Comparison of ENCODE assay signal across 9 mouse cellular contexts in the genomic region with DNA sequence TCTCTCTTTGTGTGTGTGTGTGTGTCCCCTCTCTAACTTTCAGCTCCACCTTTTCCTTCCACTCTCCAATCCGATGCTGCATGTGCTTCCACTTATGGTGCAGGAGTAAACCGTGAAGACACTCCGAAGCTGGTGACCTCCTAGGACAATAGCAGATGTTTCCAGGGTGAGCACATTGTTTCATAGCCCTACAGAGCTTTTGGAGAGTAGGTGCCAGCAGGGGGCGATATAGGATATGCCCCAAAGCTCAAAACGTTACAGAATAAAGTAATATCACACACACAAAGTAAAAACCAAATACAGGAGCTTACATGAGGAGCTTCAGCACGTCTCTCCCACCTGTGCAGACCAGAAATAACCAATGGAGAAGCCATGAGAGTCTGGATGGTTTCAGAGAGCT. TPM values are rescaled to one million over a fixed set of nuclear protein-coding genes. Genes with fewer than 3 reads are reported as not detected.
A peak's percentile ranks its signal among the peaks of the same experiment; 100 is the strongest.
DNase-seq lines count a peak whose midpoint lies in the region; ATAC-seq and TF ChIP-seq lines count a peak whose summit lies in the region.
"Had no signal": no experiment of that assay in that cellular context is flagged by ENCODE, and none has a peak within 500 bp of the region (broad histone marks: within the 10 kb centered on the region; RNA-seq: fewer than 3 reads in every experiment).

No protein-coding gene starts in this region.

- H3K27me3 ChIP-seq in midbrain, embryonic 14.5 days (ENCODE audit: control insufficient read depth, insufficient read depth, low read length), result no peaks in the 10 kb centered on the region
- H3K27me3 ChIP-seq in midbrain, embryonic 15.5 days (replicated peaks), result no peaks in the 10 kb centered on the region
- no peaks in the 10 kb centered on the region for H3K27me3 ChIP-seq in splenic B cell, adult 2 months (ENCODE audit: control insufficient read depth, insufficient read depth, low read length, poor library complexity, severe bottlenecking)

- H3K9me3 ChIP-seq in midbrain, embryonic 14.5 days (ENCODE audit: control insufficient read depth, low read length), result no peaks in the 10 kb centered on the region
- H3K9me3 ChIP-seq in midbrain, embryonic 15.5 days, result no peaks in the 10 kb centered on the region

- ATAC-seq in midbrain, embryonic 14.5 days (ENCODE audit: low FRiP score, low TSS enrichment), result no peak
- no peak for ATAC-seq in midbrain, embryonic 15.5 days (replicated peaks)
- peak; percentile 85 to 86 for ATAC-seq in hematopoietic stem cell, adult 5-6 weeks (replicated peaks in 1 of 2; ENCODE audit: insufficient read depth in 1 of 2, low FRiP score in 2 of 2, low TSS enrichment in 1 of 2, low read depth in 1 of 2, poor library complexity in 2 of 2, severe bottlenecking in 2 of 2)

- no peaks in the 10 kb centered on the region for H3K4me1 ChIP-seq in midbrain, embryonic 14.5 days (ENCODE audit: control insufficient read depth, insufficient read depth, low read length)
- H3K4me1 ChIP-seq in midbrain, embryonic 15.5 days, result no peaks in the 10 kb centered on the region
- no peaks in the 10 kb centered on the region for H3K4me1 ChIP-seq in lung, adult 2 months (ENCODE audit: control insufficient read depth, insufficient read depth, low read length)

- no peak overlapping the region for H3K4me2 ChIP-seq in midbrain, embryonic 14.5 days (ENCODE audit: low read length)
- no peak overlapping the region for H3K4me2 ChIP-seq in midbrain, embryonic 15.5 days

- peak; percentile 36; the same call in 1 of the 2 replicates for TF ChIP-seq CTCF in lung, adult 2 months (IDR thresholded peaks at IDR 0.05; ENCODE audit: insufficient read depth, low read length)

- no peaks in the 10 kb centered on the region for H3K36me3 ChIP-seq in midbrain, embryonic 14.5 days (ENCODE audit: control insufficient read depth, insufficient read depth, low read length)
- H3K36me3 ChIP-seq in midbrain, embryonic 15.5 days (replicated peaks), result no peaks in the 10 kb centered on the region
- H3K36me3 ChIP-seq in splenic B cell, adult 2 months (ENCODE audit: control insufficient read depth, insufficient read depth, low read length, poor library complexity, severe bottlenecking), result no peaks in the 10 kb centered on the region

- H3K4me3 ChIP-seq in midbrain, embryonic 14.5 days (replicated peaks; ENCODE audit: low read depth, low read length), result no peak overlapping the region
- H3K4me3 ChIP-seq in midbrain, embryonic 15.5 days, result no peak overlapping the region
- no peak overlapping the region for H3K4me3 ChIP-seq in lung, adult 2 months (replicated peaks; ENCODE audit: extremely low read depth, low read depth, low read length)

- WGBS in midbrain, embryonic 14.5 days, result 42% methylated on average over 6 of the region's 6 CpGs
- 43% methylated on average over 6 of the region's 6 CpGs for WGBS in midbrain, embryonic 15.5 days
- WGBS in lung, adult 2 months, result 13% methylated on average over 6 of the region's 6 CpGs

- DNase-seq in midbrain, embryonic 14.5 days, result peak; percentile 11
- peak; percentile 24 for DNase-seq in MN1 (ENCODE audit: low spot score)
- peak; percentile 38 for DNase-seq in c-Kit-positive CD71-positive TER-119-negative erythroid progenitor cells, embryonic 14.5 days (ENCODE audit: low read depth)
- DNase-seq in lung, adult 2 months, result peak; percentile 70
- peak; percentile 80 for DNase-seq in splenic B cell, adult 2 months (ENCODE audit: low read depth, low spot score)

- TF ChIP-seq POLR2A in lung, adult 2 months (IDR thresholded peaks at IDR 0.05; ENCODE audit: borderline replicate concordance, extremely low read depth, low read depth, low read length), result no peak

- H3K9ac ChIP-seq in midbrain, embryonic 14.5 days (replicated peaks; ENCODE audit: low read length), result no peak overlapping the region
- no peak overlapping the region for H3K9ac ChIP-seq in midbrain, embryonic 15.5 days

- no peak overlapping the region for H3K27ac ChIP-seq in midbrain, embryonic 14.5 days (replicated peaks; ENCODE audit: low read depth, low read length)
- no peak overlapping the region for H3K27ac ChIP-seq in midbrain, embryonic 15.5 days

RNA-seq across cellular contexts. Expression of gene Igll1, which starts 8.9 kb away (rescaled TPM):
- polyA plus RNA-seq in midbrain, embryonic 14.5 days (2014; fragmentation: Nextera tagmentation; extraction: Ambion mirVana), result not detected in 2 replicates
- polyA plus RNA-seq in midbrain, embryonic 15.5 days (2015; fragmentation: Nextera tagmentation; extraction: Ambion mirVana), result 0.20 TPM in 1 of 2 replicates, not detected in the other
- not detected in 2 replicates for total RNA-seq in hematopoietic stem cell, adult 5-6 weeks (2017)
- 0.10 TPM in 1 of 2 replicates, not detected in the other for polyA plus RNA-seq in lung, adult 2 months (2012; rRNA removed)
- polyA plus RNA-seq: heart, embryonic 14.5 days; neural tube, embryonic 14.5 days had no signal

RNA-seq across cellular contexts. Expression of gene Top3b, which starts 15.7 kb away (rescaled TPM):
- 67.5 and 71.9 TPM in 2 replicates for polyA plus RNA-seq in midbrain, embryonic 14.5 days (2014; fragmentation: Nextera tagmentation; extraction: Ambion mirVana)
- polyA plus RNA-seq in midbrain, embryonic 15.5 days (2015; fragmentation: Nextera tagmentation; extraction: Ambion mirVana), result 78.7 and 82.8 TPM in 2 replicates
- 76.3 and 81.4 TPM in 2 replicates for total RNA-seq in hematopoietic stem cell, adult 5-6 weeks (2017)
- polyA plus RNA-seq in lung, adult 2 months (2012; rRNA removed), result 57.2 and 74.8 TPM in 2 replicates

RNA-seq across cellular contexts. Expression of gene Vpreb1, which starts 15.8 kb away (rescaled TPM):
- 0.84 and 1.3 TPM in 2 replicates for polyA plus RNA-seq in midbrain, embryonic 14.5 days (2014; fragmentation: Nextera tagmentation; extraction: Ambion mirVana)
- polyA plus RNA-seq in midbrain, embryonic 15.5 days (2015; fragmentation: Nextera tagmentation; extraction: Ambion mirVana), result 1.1 TPM in 2 replicates
- total RNA-seq in hematopoietic stem cell, adult 5-6 weeks (2017), result 0.99 TPM in 1 of 2 replicates, not detected in the other
- polyA plus RNA-seq in lung, adult 2 months (2012; rRNA removed), result 5.9 and 7.2 TPM in 2 replicates
- polyA plus RNA-seq: neural tube, embryonic 14.5 days had no signal

RNA-seq across cellular contexts. Expression of gene Spag6l, which starts 25.6 kb away (rescaled TPM):
- polyA plus RNA-seq in midbrain, embryonic 14.5 days (2014; fragmentation: Nextera tagmentation; extraction: Ambion mirVana), result 17.9 and 18.7 TPM in 2 replicates
- 21.4 and 21.7 TPM in 2 replicates for polyA plus RNA-seq in midbrain, embryonic 15.5 days (2015; fragmentation: Nextera tagmentation; extraction: Ambion mirVana)
- 6.2 and 7.3 TPM in 2 replicates for total RNA-seq in hematopoietic stem cell, adult 5-6 weeks (2017)
- polyA plus RNA-seq in lung, adult 2 months (2012; rRNA removed), result 5.7 and 5.8 TPM in 2 replicates

RNA-seq across cellular contexts. Expression of gene Ppm1f, which starts 41.4 kb away (rescaled TPM):
- 15.5 and 17.4 TPM in 2 replicates for polyA plus RNA-seq in midbrain, embryonic 14.5 days (2014; fragmentation: Nextera tagmentation; extraction: Ambion mirVana)
- polyA plus RNA-seq in midbrain, embryonic 15.5 days (2015; fragmentation: Nextera tagmentation; extraction: Ambion mirVana), result 29.6 and 30.7 TPM in 2 replicates
- 24.6 and 28.1 TPM in 2 replicates for total RNA-seq in hematopoietic stem cell, adult 5-6 weeks (2017)
- 40.4 and 46.2 TPM in 2 replicates for polyA plus RNA-seq in lung, adult 2 months (2012; rRNA removed)

Comparison
In these comparisons a context has a peak if more than half of its experiments do, and no peak if none do; other contexts are left out.
1. ATAC-seq: peak in hematopoietic stem cell, adult 5-6 weeks (2 of 2); none in midbrain, embryonic 14.5 days (single experiment) and midbrain, embryonic 15.5 days (single experiment).
2. DNase-seq: peak in every context shown above with its lines; median percentile 80 in splenic B cell, adult 2 months; 70 in lung, adult 2 months; 38 in c-Kit-positive CD71-positive TER-119-negative erythroid progenitor cells, embryonic 14.5 days; 24 in MN1; 11 in midbrain, embryonic 14.5 days.